8 mouse cellular contexts compared by ENCODE assay signal in the genomic region with DNA sequence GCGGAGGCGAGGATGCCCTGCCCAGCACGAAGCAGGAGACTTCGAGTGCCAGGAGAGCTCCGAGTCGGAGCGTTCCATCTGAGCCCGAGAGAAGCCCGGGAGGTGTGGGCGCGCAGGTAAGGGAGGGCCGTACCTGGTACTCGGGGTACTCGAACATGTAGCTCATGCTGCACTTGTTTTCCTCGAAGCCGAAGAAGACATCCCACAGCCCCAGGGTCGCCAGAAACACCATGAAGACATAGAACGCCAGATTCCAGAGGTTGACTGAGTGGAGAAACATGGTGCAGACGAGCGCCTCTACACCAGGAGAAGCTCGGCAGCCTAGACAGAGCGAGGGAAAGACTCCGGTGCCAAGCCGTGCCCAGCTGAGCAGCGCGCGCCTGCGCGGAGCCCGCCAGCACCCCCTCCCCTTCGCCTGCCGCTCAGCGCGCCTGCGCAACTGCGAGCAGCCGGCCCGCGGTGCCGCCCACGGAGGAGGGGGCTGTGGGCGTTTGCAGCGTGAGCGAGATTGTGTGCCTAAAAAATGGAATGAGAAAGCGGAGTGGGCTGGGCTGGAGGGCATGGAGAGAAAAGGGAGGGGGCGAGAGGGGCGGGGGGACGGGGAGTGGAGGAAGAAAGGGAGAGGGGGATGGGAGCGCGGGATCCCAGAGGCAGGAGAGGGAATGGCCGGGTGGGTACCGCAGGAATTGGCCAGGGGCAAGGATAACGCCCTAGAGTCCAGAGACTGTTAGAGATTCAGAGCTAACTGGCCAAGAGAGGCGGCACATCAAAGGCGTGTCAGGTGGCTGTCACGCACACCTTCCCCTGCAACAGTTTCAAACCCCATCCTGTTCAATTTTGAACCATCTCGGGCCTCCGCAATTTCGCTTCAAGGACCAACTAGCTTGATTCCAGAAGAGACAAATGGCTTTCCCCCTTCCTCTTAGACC. TPM values are rescaled to one million over a fixed set of nuclear protein-coding genes. Genes with fewer than 3 reads are reported as not detected.
A peak's percentile ranks its signal among the peaks of the same experiment; 100 is the strongest.
DNase-seq lines count a peak whose midpoint lies in the region; ATAC-seq lines count a peak whose summit lies in the region.

A gene (minus strand): TSS at position 384 of the 929 bp plus-strand sequence.

- peak within 1 kb of the TSS; percentile 83 for H3K9ac ChIP-seq in hindbrain, embryonic 14.5 days

- H3K27ac ChIP-seq in hindbrain, embryonic 14.5 days: peak within 1 kb of the TSS; percentile 95

- WGBS in hindbrain, embryonic 14.5 days: under 1% methylated on average over 57 of the region's 59 CpGs

- no peaks in the 10 kb centered on the region for H3K36me3 ChIP-seq in hindbrain, embryonic 14.5 days (replicated peaks; ENCODE audit: control insufficient read depth, insufficient read depth)

- no peaks in the 10 kb centered on the region for H3K27me3 ChIP-seq in hindbrain, embryonic 14.5 days (ENCODE audit: control insufficient read depth, insufficient read depth, low read length)

- peak within 1 kb of the TSS; percentile 80 for H3K4me3 ChIP-seq in hindbrain, embryonic 14.5 days (replicated peaks; ENCODE audit: low read length)

- H3K4me2 ChIP-seq in hindbrain, embryonic 14.5 days (replicated peaks): peak within 1 kb of the TSS; percentile 72

- peaks cover 17% of the 10 kb centered on the region for H3K4me1 ChIP-seq in hindbrain, embryonic 14.5 days (replicated peaks; ENCODE audit: control insufficient read depth, insufficient read depth, low read length)

- peak; percentile 99 for ATAC-seq in hindbrain, embryonic 14.5 days (ENCODE audit: low FRiP score)

- peak; percentile 96 for DNase-seq in Muller cell, postnatal 12 days (ENCODE audit: inconsistent ontology term)
- peak; percentile 93 for DNase-seq in cerebellum, adult 9-11 months
- DNase-seq in frontal cortex, postnatal 25 days (ENCODE audit: low spot score in 2 of 2): peak; percentile 74 to 86
- DNase-seq in hindbrain, embryonic 14.5 days (ENCODE audit: low spot score): peak; percentile 97
- peak; percentile 78 to 80 for DNase-seq in layer of hippocampus, postnatal 25 days (ENCODE audit: extremely low spot score in 1 of 2, low spot score in 1 of 2)
- peak; percentile 89 for DNase-seq in lung, postnatal 14 days
- DNase-seq in ovary, postnatal 36 days (ENCODE audit: low spot score): peak; percentile 91
- DNase-seq in thymus, postnatal 14 days: peak; percentile 93

- H3K9me3 ChIP-seq in hindbrain, embryonic 14.5 days (ENCODE audit: control insufficient read depth, low read length): no peaks in the 10 kb centered on the region

RNA-seq across cellular contexts. Expression of the gene that starts here (rescaled TPM):
- polyA plus RNA-seq in hindbrain, embryonic 14.5 days (2014; fragmentation: Nextera tagmentation; extraction: Ambion mirVana): 39.7 and 41.3 TPM in 2 replicates
- total RNA-seq in layer of hippocampus, postnatal 25 days (2021): 10 to 100 TPM; 20.1 to 22.6 TPM

Comparison
In these comparisons a context has a peak if more than half of its experiments do, and no peak if none do; other contexts are left out.
1. Peak in every context shown above with its lines: DNase-seq, ATAC-seq, H3K4me3 ChIP-seq and H3K27ac ChIP-seq.